Mouse (Mus musculus): Measurements from ENCODE around the gene Ajap1.

GRCm38 (mm10) chr4:153442522-153442921 lies 40.1 kb downstream of the Ajap1 start:
- TF ChIP-seq POLR2A (IDR thresholded peaks at IDR 0.05; ENCODE audit: control insufficient read depth, low read depth, low read length) = no peak
- no peak for TF ChIP-seq CTCF (IDR thresholded peaks at IDR 0.05; ENCODE audit: control insufficient read depth, insufficient read depth, insufficient replicate concordance, low read depth, low read length)

All from testis, adult 2 months (tissue).